Mouse (Mus musculus) retina, postnatal 7 days (tissue): Measurements from ENCODE around the gene St8sia1.
A peak's percentile ranks its signal among the peaks of the same experiment; 100 is the strongest.

ENCODE experiments used
- DNase-seq: peaks from one replicate; pipeline ENCODE4 v3.0.0-alpha.2; 2012; ENCODE audit warnings: low read depth, low spot score

St8sia1 gene

GRCm38 (mm10) chr6:142909771-142910105 is 54.5 kb downstream of the St8sia1 start:
- DNase-seq, result no peak

- DNase-seq, result no peak
These were observed 55.1 kb downstream of the St8sia1 start for GRCm38 (mm10) chr6:142908911-142909770.

GRCm38 (mm10) chr6:142908412-142908811 is 55.8 kb downstream of the St8sia1 start:
- DNase-seq, result no peak

- DNase-seq, result no peak
These were observed 68.9 kb downstream of the St8sia1 start for GRCm38 (mm10) chr6:142895371-142895770.

GRCm38 (mm10) chr6:142893716-142894115 is 70.5 kb downstream of the St8sia1 start:
- DNase-seq, result no peak

GRCm38 (mm10) chr6:142890321-142890720 is 73.9 kb downstream of the St8sia1 start:
- no peak for DNase-seq

- no peak for DNase-seq
These were observed 75.1 kb downstream of the St8sia1 start for GRCm38 (mm10) chr6:142888970-142889740.

GRCm38 (mm10) chr6:142888346-142888745 is 75.9 kb downstream of the St8sia1 start:
- DNase-seq, result no peak

GRCm38 (mm10) chr6:142887375-142887774 is 76.9 kb downstream of the St8sia1 start:
- no peak for DNase-seq

GRCm38 (mm10) chr6:142885364-142886154 is 78.7 kb downstream of the St8sia1 start:
- DNase-seq, result no peak

GRCm38 (mm10) chr6:142884128-142884527 is 80.1 kb downstream of the St8sia1 start:
- no peak for DNase-seq

- DNase-seq, result no peak
These were observed 83.3 kb downstream of the St8sia1 start for GRCm38 (mm10) chr6:142880849-142881470.

- no peak for DNase-seq
These were observed 85.2 kb downstream of the St8sia1 start for GRCm38 (mm10) chr6:142878744-142879701.

GRCm38 (mm10) chr6:142877221-142877620 is 87.0 kb downstream of the St8sia1 start:
- no peak for DNase-seq

GRCm38 (mm10) chr6:142876279-142876899 is 87.9 kb downstream of the St8sia1 start:
- DNase-seq, result no peak

- DNase-seq, result no peak
These were observed 90.3 kb downstream of the St8sia1 start for GRCm38 (mm10) chr6:142873795-142874563.

- no peak for DNase-seq
These were observed 94.4 kb downstream of the St8sia1 start for GRCm38 (mm10) chr6:142869715-142870422.

GRCm38 (mm10) chr6:142867471-142868055 is 96.7 kb downstream of the St8sia1 start:
- DNase-seq, result peak; percentile 21
